Mouse (Mus musculus): ENCODE data around the gene Krtap5-2. TPM values are rescaled to one million over a fixed set of nuclear protein-coding genes. Genes with fewer than 3 reads are reported as not detected.

The Krtap5-2 gene
- polyA plus RNA-seq, 2 experiments: not detected

GRCm38 (mm10) chr7:142134206-142134995 lies 41.4 kb downstream of the Krtap5-2 start:
- Histone ChIP-seq H3K9ac (ENCODE audit: low read depth, low read length, severe bottlenecking) (no peak overlapping the region), H3K4me3 (replicated peaks; ENCODE audit: low read length) (no peak overlapping the region), H3K4me2 (replicated peaks; ENCODE audit: low read depth, low read length, severe bottlenecking) (no peak overlapping the region), H3K4me1 (ENCODE audit: control insufficient read depth, insufficient read depth, low read length) (no peaks in the 10 kb centered on the region), H3K9me3 (ENCODE audit: control insufficient read depth, low read length) (no peaks in the 10 kb centered on the region), H3K27ac (replicated peaks; ENCODE audit: low read depth, low read length) (no peak overlapping the region), H3K36me3 (ENCODE audit: control insufficient read depth, insufficient read depth, low read length) (no peaks in the 10 kb centered on the region), H3K27me3 (ENCODE audit: control insufficient read depth, insufficient read depth, low read length) (no peaks in the 10 kb centered on the region)
- ATAC-seq (ENCODE audit: low FRiP score, low read depth) (no peak), DNase-seq (ENCODE audit: low spot score) (no peak)
- TF ChIP-seq POLR2A (IDR thresholded peaks at IDR 0.05; ENCODE audit: borderline replicate concordance, extremely low read depth, insufficient read depth, insufficient read length): no peak
- WGBS: 58% methylated on average over 4 of the region's 4 CpGs

- no peaks in the 10 kb centered on the region for H3K36me3 ChIP-seq (ENCODE audit: control insufficient read depth, insufficient read depth, low read length)
- H3K4me1 ChIP-seq (ENCODE audit: control insufficient read depth, insufficient read depth, low read length): no peaks in the 10 kb centered on the region
- no peaks in the 10 kb centered on the region for H3K9me3 ChIP-seq (ENCODE audit: control insufficient read depth, low read length)
- H3K4me2 ChIP-seq (replicated peaks; ENCODE audit: low read depth, low read length, severe bottlenecking): no peak overlapping the region
- ATAC-seq (ENCODE audit: low FRiP score, low read depth) (no peak), DNase-seq (ENCODE audit: low spot score) (no peak)
- no peak overlapping the region for H3K27ac ChIP-seq (replicated peaks; ENCODE audit: low read depth, low read length)
- H3K27me3 ChIP-seq (ENCODE audit: control insufficient read depth, insufficient read depth, low read length): no peaks in the 10 kb centered on the region
- H3K4me3 ChIP-seq (replicated peaks; ENCODE audit: low read length): no peak overlapping the region
- TF ChIP-seq POLR2A (IDR thresholded peaks at IDR 0.05; ENCODE audit: borderline replicate concordance, extremely low read depth, insufficient read depth, insufficient read length): no peak
- no peak overlapping the region for H3K9ac ChIP-seq (ENCODE audit: low read depth, low read length, severe bottlenecking)
- 54% methylated on average over 4 of the region's 4 CpGs for WGBS
Measured at GRCm38 (mm10) chr7:142128843-142129242, 47.0 kb downstream of the Krtap5-2 start.

Other genes with a start within 250 kb of the Krtap5-2 start
- 0.47 and 0.78 TPM in 2 replicates for gene Brsk2, start 226.3 kb downstream of the Krtap5-2 start, polyA plus RNA-seq (2012; rRNA removed)
- 0.66 and 0.68 TPM in 2 replicates for gene Brsk2, start 226.3 kb downstream of the Krtap5-2 start, polyA plus RNA-seq (2014; fragmentation: Nextera tagmentation; extraction: Ambion mirVana)
- 55.2 and 56.2 TPM in 2 replicates for gene Mob2, start 114.9 kb downstream of the Krtap5-2 start, polyA plus RNA-seq (2012; rRNA removed)
- 73.6 and 76.9 TPM in 2 replicates for gene Mob2, start 114.9 kb downstream of the Krtap5-2 start, polyA plus RNA-seq (2014; fragmentation: Nextera tagmentation; extraction: Ambion mirVana)
- 4.1 and 5.4 TPM in 2 replicates for gene Dusp8, start 80.2 kb downstream of the Krtap5-2 start, polyA plus RNA-seq (2012; rRNA removed)
- gene Dusp8, start 80.2 kb downstream of the Krtap5-2 start, polyA plus RNA-seq (2014; fragmentation: Nextera tagmentation; extraction: Ambion mirVana): 3.5 TPM in 2 replicates
- not detected in 2 replicates for gene Gm45618, start 55.3 kb downstream of the Krtap5-2 start, polyA plus RNA-seq (2012; rRNA removed)
- not detected in 2 replicates for gene Gm45618, start 55.3 kb downstream of the Krtap5-2 start, polyA plus RNA-seq (2014; fragmentation: Nextera tagmentation; extraction: Ambion mirVana)
- not detected in 2 replicates for gene Gm39115, start 40.0 kb downstream of the Krtap5-2 start, polyA plus RNA-seq (2012; rRNA removed)
- not detected in 2 replicates for gene Gm39115, start 40.0 kb downstream of the Krtap5-2 start, polyA plus RNA-seq (2014; fragmentation: Nextera tagmentation; extraction: Ambion mirVana)
- not detected in 2 replicates for gene Gm45337, start 31.4 kb downstream of the Krtap5-2 start, polyA plus RNA-seq (2012; rRNA removed)
- not detected in 2 replicates for gene Gm45337, start 31.4 kb downstream of the Krtap5-2 start, polyA plus RNA-seq (2014; fragmentation: Nextera tagmentation; extraction: Ambion mirVana)
- gene Gm29735, start 18.9 kb downstream of the Krtap5-2 start, polyA plus RNA-seq (2012; rRNA removed): not detected in 2 replicates
- not detected in 2 replicates for gene Gm29735, start 18.9 kb downstream of the Krtap5-2 start, polyA plus RNA-seq (2014; fragmentation: Nextera tagmentation; extraction: Ambion mirVana)
- gene Gm4553, start 10.3 kb downstream of the Krtap5-2 start, polyA plus RNA-seq (2012; rRNA removed): not detected in 2 replicates
- not detected in 2 replicates for gene Gm4553, start 10.3 kb downstream of the Krtap5-2 start, polyA plus RNA-seq (2014; fragmentation: Nextera tagmentation; extraction: Ambion mirVana)
- not detected in 2 replicates for gene Gm10153, start 14.4 kb upstream of the Krtap5-2 start, polyA plus RNA-seq (2012; rRNA removed)
- not detected in 2 replicates for gene Gm10153, start 14.4 kb upstream of the Krtap5-2 start, polyA plus RNA-seq (2014; fragmentation: Nextera tagmentation; extraction: Ambion mirVana)
- gene Krtap5-3, start 25.4 kb upstream of the Krtap5-2 start, polyA plus RNA-seq (2012; rRNA removed): not detected in 2 replicates
- not detected in 2 replicates for gene Krtap5-3, start 25.4 kb upstream of the Krtap5-2 start, polyA plus RNA-seq (2014; fragmentation: Nextera tagmentation; extraction: Ambion mirVana)
- not detected in 2 replicates for gene Gm7579, start 35.9 kb upstream of the Krtap5-2 start, polyA plus RNA-seq (2012; rRNA removed)
- gene Gm7579, start 35.9 kb upstream of the Krtap5-2 start, polyA plus RNA-seq (2014; fragmentation: Nextera tagmentation; extraction: Ambion mirVana): not detected in 2 replicates
- gene Krtap5-5, start 54.0 kb upstream of the Krtap5-2 start, polyA plus RNA-seq (2012; rRNA removed): not detected in 2 replicates
- gene Krtap5-5, start 54.0 kb upstream of the Krtap5-2 start, polyA plus RNA-seq (2014; fragmentation: Nextera tagmentation; extraction: Ambion mirVana): not detected in 2 replicates
- not detected in 2 replicates for gene Gm40460, start 65.1 kb upstream of the Krtap5-2 start, polyA plus RNA-seq (2012; rRNA removed)
- not detected in 2 replicates for gene Gm40460, start 65.1 kb upstream of the Krtap5-2 start, polyA plus RNA-seq (2014; fragmentation: Nextera tagmentation; extraction: Ambion mirVana)
- not detected in 2 replicates for gene Gm2431, start 82.3 kb upstream of the Krtap5-2 start, polyA plus RNA-seq (2012; rRNA removed)
- not detected in 2 replicates for gene Gm2431, start 82.3 kb upstream of the Krtap5-2 start, polyA plus RNA-seq (2014; fragmentation: Nextera tagmentation; extraction: Ambion mirVana)
- gene Gm4559, start 98.4 kb upstream of the Krtap5-2 start, polyA plus RNA-seq (2012; rRNA removed): 0.28 TPM in 1 of 2 replicates, not detected in the other
- gene Gm4559, start 98.4 kb upstream of the Krtap5-2 start, polyA plus RNA-seq (2014; fragmentation: Nextera tagmentation; extraction: Ambion mirVana): not detected in 2 replicates
- not detected in 2 replicates for gene Krtap5-1, start 121.1 kb upstream of the Krtap5-2 start, polyA plus RNA-seq (2012; rRNA removed)
- not detected in 2 replicates for gene Krtap5-1, start 121.1 kb upstream of the Krtap5-2 start, polyA plus RNA-seq (2014; fragmentation: Nextera tagmentation; extraction: Ambion mirVana)
- gene Krtap5-4, start 127.5 kb upstream of the Krtap5-2 start, polyA plus RNA-seq (2012; rRNA removed): not detected in 2 replicates
- gene Krtap5-4, start 127.5 kb upstream of the Krtap5-2 start, polyA plus RNA-seq (2014; fragmentation: Nextera tagmentation; extraction: Ambion mirVana): not detected in 2 replicates
- 2.1 and 2.4 TPM in 2 replicates for gene Ifitm10, start 197.7 kb upstream of the Krtap5-2 start, polyA plus RNA-seq (2012; rRNA removed)
- 2.0 and 2.5 TPM in 2 replicates for gene Ifitm10, start 197.7 kb upstream of the Krtap5-2 start, polyA plus RNA-seq (2014; fragmentation: Nextera tagmentation; extraction: Ambion mirVana)
- gene Gm49369, start 206.7 kb upstream of the Krtap5-2 start, polyA plus RNA-seq (2012; rRNA removed): 0.09 TPM in 1 of 2 replicates, not detected in the other
- gene Gm49369, start 206.7 kb upstream of the Krtap5-2 start, polyA plus RNA-seq (2014; fragmentation: Nextera tagmentation; extraction: Ambion mirVana): not detected in 2 replicates
- 237 and 274 TPM in 2 replicates for gene Ctsd, start 212.0 kb upstream of the Krtap5-2 start, polyA plus RNA-seq (2012; rRNA removed)
- gene Ctsd, start 212.0 kb upstream of the Krtap5-2 start, polyA plus RNA-seq (2014; fragmentation: Nextera tagmentation; extraction: Ambion mirVana): 334 and 354 TPM in 2 replicates